Mouse (Mus musculus) stomach, postnatal 0 days (tissue): Measurements from ENCODE around the gene Ptpn14. TPM values are rescaled to one million over a fixed set of nuclear protein-coding genes. Genes with fewer than 3 reads are reported as not detected.

Experiments
- ATAC-seq: fragments of 200-750 bp; cut with Nextera tagmentation; 2 replicates; pipeline ENCODE4 v1.8.0; 2017; ENCODE audit not compliant: low FRiP score, low TSS enrichment
- DNase-seq: peaks from one replicate; pipeline ENCODE4 v3.0.0-alpha.2; 2016; ENCODE audit warnings: low spot score
- H3K27ac ChIP-seq: fragments of 300-500 bp; sonication (generic); replicated peaks from 2 replicates; pipeline ENCODE4 v1.5.1; 2014; ENCODE audit warnings: mild to moderate bottlenecking, control low read depth
- H3K27me3 ChIP-seq: fragments of 300-500 bp; sonication (generic); 2 replicates; pipeline ENCODE4 v1.6.1; 2014; ENCODE audit warnings: low read length; ENCODE audit not compliant: control insufficient read depth, insufficient read depth
- H3K36me3 ChIP-seq: fragments of 300-500 bp; sonication (generic); 2 replicates; pipeline ENCODE4 v1.6.1; 2014; ENCODE audit warnings: low read length, mixed read lengths; ENCODE audit not compliant: control insufficient read depth, insufficient read depth
- H3K4me1 ChIP-seq: fragments of 300-500 bp; sonication (generic); replicated peaks from 2 replicates; pipeline ENCODE4 v1.6.1; 2014; ENCODE audit warnings: antibody characterized with exemption; ENCODE audit not compliant: control insufficient read depth, insufficient read depth
- H3K4me2 ChIP-seq: fragments of 300-500 bp; sonication (generic); replicated peaks from 2 replicates; pipeline ENCODE4 v1.6.1; 2014; ENCODE audit warnings: low read depth, mild to moderate bottlenecking, control low read depth, moderate library complexity
- H3K4me3 ChIP-seq: fragments of 300-500 bp; sonication (generic); 2 replicates; pipeline ENCODE4 v1.5.1; 2014; ENCODE audit warnings: low read depth, low read length, control low read depth
- H3K9ac ChIP-seq: fragments of 300-500 bp; sonication (generic); 2 replicates; pipeline ENCODE4 v1.6.1; 2014; ENCODE audit warnings: mild to moderate bottlenecking, low read length, control low read depth, mixed read lengths
- H3K9me3 ChIP-seq: fragments of 300-500 bp; sonication (generic); 2 replicates; pipeline ENCODE4 v1.6.1; 2016; ENCODE audit warnings: low read length; ENCODE audit not compliant: control insufficient read depth
- CTCF ChIP-seq: IDR thresholded peaks from 2 replicates; pipeline ENCODE4 v1.5.1; 2016; ENCODE audit warnings: antibody characterized with exemption, low read depth, mild to moderate bottlenecking, moderate library complexity
- EP300 ChIP-seq: optimal IDR thresholded peaks from 2 replicates; pipeline ENCODE3; 2016; ENCODE audit warnings: antibody characterized with exemption
- WGBS: fragments of 180-500 bp; shearing (Covaris S2); extraction: QIAGEN DNeasy Blood & Tissue Kit; methylation state at CpG from one replicate; pipeline ENCODE4 v1.1.7; 2014; 5-methylcytosine and 5-hydroxymethylcytosine counted together
- polyA plus RNA-seq: library from polyadenylated mRNA; unstranded; fragments of >200 nt; fragmentation: Nextera tagmentation; extraction: Ambion mirVana; gene quantifications from 2 replicates; pipeline ENCODE4 v1.2.1, GENCODE M21; 2015

The Ptpn14 gene
- polyA plus RNA-seq, 1 experiment from 2014 or later: 4.5 TPM

DNA sequence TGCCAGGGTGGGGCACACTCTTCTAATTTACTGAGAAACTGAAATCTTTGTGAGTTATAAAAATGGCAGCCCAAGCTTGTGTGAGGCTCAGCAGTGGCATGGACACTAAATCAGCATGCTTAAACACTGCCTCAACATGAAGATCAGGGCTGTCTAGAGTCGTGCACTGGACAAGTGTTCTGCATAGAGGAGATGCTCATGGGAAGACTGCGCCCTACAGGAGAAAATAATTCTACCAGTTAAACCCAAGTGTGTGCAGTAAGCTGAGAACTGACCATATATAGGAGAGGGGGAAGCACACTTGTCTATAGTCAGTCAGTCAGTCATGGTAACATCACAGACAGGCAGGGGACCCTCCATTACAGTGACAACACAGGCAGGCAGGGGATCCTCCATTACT lies 151.1 kb downstream of the Ptpn14 start:
- H3K9ac ChIP-seq: no peak overlapping the region
- peak overlapping the region; percentile 70 for H3K27ac ChIP-seq
- no peak overlapping the region for H3K4me2 ChIP-seq
- no peaks in the 10 kb centered on the region; the same call in 1 of the 2 replicates for H3K36me3 ChIP-seq
- H3K4me1 ChIP-seq: 0 out of 2 replicates have a peak, but pooled peaks cover 4% of the 10 kb centered on the region
- DNase-seq (no peak), ATAC-seq (peak; percentile 45; the same call in 1 of the 2 replicates)
- H3K27me3 ChIP-seq: no peaks in the 10 kb centered on the region
- WGBS: 38% methylated on average over 2 of the region's 2 CpGs
- H3K9me3 ChIP-seq: no peaks in the 10 kb centered on the region
- TF ChIP-seq CTCF (peak; percentile 72), EP300 (no peak)
- H3K4me3 ChIP-seq: no peak overlapping the region

DNA sequence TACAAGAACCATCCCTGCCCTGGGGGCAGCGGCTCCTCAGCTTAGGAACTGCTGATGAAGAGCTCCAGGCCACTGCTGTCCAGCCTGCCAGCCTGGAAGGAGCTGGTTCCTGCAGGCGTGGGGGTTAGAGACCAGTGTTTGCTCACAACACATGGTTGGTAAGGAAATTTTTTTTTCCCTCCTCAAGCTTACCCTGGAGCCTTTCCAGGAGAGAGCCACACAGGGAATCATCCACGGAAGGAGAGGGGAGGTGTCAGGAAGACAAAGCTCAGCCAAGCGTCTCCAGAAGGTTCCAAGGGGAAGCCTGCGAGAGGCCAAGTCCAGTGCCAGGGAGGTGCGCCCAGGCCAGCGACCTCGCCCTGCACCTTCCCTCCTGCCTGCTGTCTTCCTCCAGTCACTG lies 151.9 kb downstream of the Ptpn14 start:
- no peaks in the 10 kb centered on the region; the same call in 1 of the 2 replicates for H3K36me3 ChIP-seq
- peak overlapping the region; percentile 70 for H3K27ac ChIP-seq
- DNase-seq: peak; percentile 45
- no peak overlapping the region for H3K4me3 ChIP-seq
- H3K4me1 ChIP-seq: 0 out of 2 replicates have a peak, but pooled peaks cover 4% of the 10 kb centered on the region
- H3K27me3 ChIP-seq: no peaks in the 10 kb centered on the region
- no peak overlapping the region for H3K4me2 ChIP-seq
- no peak overlapping the region for H3K9ac ChIP-seq
- 40% methylated on average over 8 of the region's 8 CpGs for WGBS
- H3K9me3 ChIP-seq: no peaks in the 10 kb centered on the region
- TF ChIP-seq CTCF (no peak), EP300 (no peak)
- peak; percentile 4; the same call in 1 of the 2 replicates for ATAC-seq

DNA sequence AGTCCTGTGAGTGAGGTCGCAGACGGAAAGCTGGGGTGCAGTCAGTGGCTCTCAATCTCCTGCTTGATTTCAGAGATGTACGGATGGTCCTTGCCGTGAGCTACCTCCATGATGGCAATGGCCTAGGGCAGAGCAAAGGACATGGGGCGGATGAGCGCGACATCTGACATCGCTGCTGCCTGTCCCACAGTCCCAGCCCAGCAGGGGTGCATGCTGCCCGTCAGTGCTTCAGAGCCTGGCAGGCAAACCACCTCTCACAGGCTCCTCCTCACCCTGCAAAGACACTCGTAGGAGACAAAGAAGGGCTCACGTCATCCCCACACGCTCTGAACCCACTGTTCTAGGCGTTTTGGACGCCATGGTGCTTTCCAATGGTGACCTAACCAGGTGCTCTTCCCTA lies 152.7 kb downstream of the Ptpn14 start:
- ATAC-seq (no peak), DNase-seq (no peak)
- no peaks in the 10 kb centered on the region for H3K27me3 ChIP-seq
- 84% methylated on average over 14 of the region's 14 CpGs for WGBS
- no peak overlapping the region for H3K4me2 ChIP-seq
- peak overlapping the region; percentile 13; the same call in 1 of the 2 replicates for H3K27ac ChIP-seq
- H3K9me3 ChIP-seq: no peaks in the 10 kb centered on the region
- H3K4me3 ChIP-seq: no peak overlapping the region
- TF ChIP-seq EP300 (no peak), CTCF (no peak)
- no peak overlapping the region for H3K9ac ChIP-seq
- H3K4me1 ChIP-seq: 0 out of 2 replicates have a peak, but pooled peaks cover 4% of the 10 kb centered on the region
- no peaks in the 10 kb centered on the region; the same call in 1 of the 2 replicates for H3K36me3 ChIP-seq

DNA sequence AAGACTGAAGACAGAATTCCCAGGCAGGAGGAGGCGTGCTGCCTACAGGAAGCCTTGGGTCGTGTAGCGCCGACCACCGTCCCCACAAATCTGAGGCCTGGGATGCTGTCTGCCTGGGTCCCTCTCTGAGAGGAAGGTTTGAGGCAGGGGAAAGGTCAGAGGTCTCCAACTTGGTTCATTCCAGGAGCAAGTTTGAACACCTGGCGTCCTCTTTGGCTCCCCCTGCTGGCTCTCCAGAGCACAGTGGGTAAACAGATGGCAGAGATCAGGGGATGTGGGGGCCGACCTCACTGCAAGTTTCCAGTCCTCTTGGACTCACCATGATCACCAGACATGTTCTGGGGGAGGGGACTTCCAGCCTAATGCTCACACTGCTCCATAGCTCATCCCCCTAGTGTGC lies 154.8 kb downstream of the Ptpn14 start:
- H3K27me3 ChIP-seq: no peaks in the 10 kb centered on the region
- no peaks in the 10 kb centered on the region for H3K9me3 ChIP-seq
- no peaks in the 10 kb centered on the region; the same call in 1 of the 2 replicates for H3K36me3 ChIP-seq
- H3K9ac ChIP-seq: no peak overlapping the region
- no peak overlapping the region for H3K4me3 ChIP-seq
- H3K27ac ChIP-seq: no peak overlapping the region; the same call in 1 of the 2 replicates
- ATAC-seq (peak; percentile 10; the same call in 1 of the 2 replicates), DNase-seq (peak; percentile 69)
- TF ChIP-seq EP300: no peak
- TF ChIP-seq CTCF: peak; percentile 85
- H3K4me2 ChIP-seq: no peak overlapping the region
- H3K4me1 ChIP-seq: 0 out of 2 replicates have a peak, but pooled peaks cover 4% of the 10 kb centered on the region
- WGBS: 42% methylated on average over 7 of the region's 7 CpGs

DNA sequence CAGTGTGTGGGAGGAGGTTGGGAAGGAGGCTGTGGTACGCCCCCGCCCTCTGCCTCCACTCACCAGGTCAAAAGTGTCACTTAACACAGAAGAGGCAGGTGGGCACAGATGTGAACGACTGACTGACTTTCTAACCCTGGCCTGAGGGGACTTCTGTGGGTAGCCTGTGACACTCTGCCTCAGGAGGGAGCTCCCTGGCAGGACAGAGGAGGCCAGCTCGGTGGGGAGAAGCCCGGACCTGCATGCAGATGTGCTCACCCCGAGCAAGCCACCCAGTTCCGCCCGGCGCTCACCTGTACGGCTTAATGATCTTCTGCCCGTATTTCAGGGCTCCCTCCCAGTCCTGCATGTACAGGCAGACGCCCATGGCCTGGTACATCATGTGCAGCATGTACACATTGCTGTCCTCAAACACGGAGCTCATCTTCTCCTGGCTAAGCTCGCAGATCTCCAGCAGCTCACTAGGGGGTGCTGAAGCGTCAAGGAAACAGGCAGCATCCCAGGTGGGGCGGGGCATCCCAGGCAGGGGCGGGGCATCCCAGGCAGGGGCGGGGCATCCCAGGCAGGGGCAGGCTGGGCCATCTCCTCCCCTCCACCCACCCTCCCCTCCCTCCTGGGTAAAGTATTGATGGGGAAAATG lies 155.6 kb downstream of the Ptpn14 start:
- no peaks in the 10 kb centered on the region for H3K27me3 ChIP-seq
- H3K9ac ChIP-seq: no peak overlapping the region
- no peaks in the 10 kb centered on the region; the same call in 1 of the 2 replicates for H3K36me3 ChIP-seq
- no peak overlapping the region for H3K27ac ChIP-seq
- no peak for TF ChIP-seq EP300
- TF ChIP-seq CTCF: peak; percentile 80
- no peaks in the 10 kb centered on the region for H3K9me3 ChIP-seq
- ATAC-seq (peak; percentile 26; the same call in 1 of the 2 replicates), DNase-seq (peak; percentile 72)
- WGBS: 47% methylated on average over 16 of the region's 18 CpGs
- no peak overlapping the region for H3K4me3 ChIP-seq
- H3K4me2 ChIP-seq: no peak overlapping the region
- H3K4me1 ChIP-seq: 0 out of 2 replicates have a peak, but pooled peaks cover 4% of the 10 kb centered on the region

DNA sequence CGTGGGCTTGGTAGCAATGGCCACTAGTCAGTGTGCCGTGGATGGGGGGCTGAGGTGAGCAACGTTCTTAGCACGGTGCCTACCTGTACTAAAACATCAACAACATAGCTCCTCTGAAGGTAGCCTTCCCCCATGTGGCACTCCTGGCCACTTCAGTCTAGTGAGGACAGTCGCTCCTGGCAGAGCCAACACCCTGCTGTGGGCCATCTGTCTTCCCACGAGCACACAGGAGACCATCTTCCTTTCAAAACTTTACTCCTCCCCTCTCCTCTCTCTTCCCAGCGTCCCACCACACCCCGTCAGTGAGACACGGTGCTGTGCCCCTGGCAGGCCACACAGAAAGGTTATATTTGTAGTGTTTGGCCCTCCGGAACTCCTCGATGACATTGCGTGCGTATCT lies 156.9 kb downstream of the Ptpn14 start:
- no peak overlapping the region for H3K4me2 ChIP-seq
- H3K36me3 ChIP-seq: no peaks in the 10 kb centered on the region; the same call in 1 of the 2 replicates
- 74% methylated on average over 13 of the region's 13 CpGs for WGBS
- H3K27ac ChIP-seq: no peak overlapping the region
- H3K27me3 ChIP-seq: no peaks in the 10 kb centered on the region
- no peak overlapping the region for H3K4me3 ChIP-seq
- TF ChIP-seq CTCF: no peak
- TF ChIP-seq EP300: no peak
- no peak for ATAC-seq
- DNase-seq: no peak
- H3K9ac ChIP-seq: no peak overlapping the region
- no peaks in the 10 kb centered on the region for H3K4me1 ChIP-seq
- H3K9me3 ChIP-seq: no peaks in the 10 kb centered on the region
